Mouse (Mus musculus) liver, embryonic 14.5 days (tissue): ENCODE measurements around the gene 1700003E16Rik. TPM values are rescaled to one million over a fixed set of nuclear protein-coding genes. Genes with fewer than 3 reads are reported as not detected.

ENCODE experiments used
- ATAC-seq: fragments of 200-750 bp; cut with Nextera tagmentation; 2 replicates; pipeline ENCODE4 v1.8.0; 2017; ENCODE audit warnings: moderate number of reproducible peaks, mild to moderate bottlenecking, moderate library complexity; ENCODE audit not compliant: insufficient read depth
- DNase-seq, 3 experiments: peaks; one replicate each; pipeline ENCODE4 v3.0.0-alpha.2; 2012 to 2013; ENCODE audit warnings: low read depth in 3 of 3, low spot score in 3 of 3
- H3K27ac ChIP-seq: fragments of 300-500 bp; sonication (generic); 2 replicates; pipeline ENCODE4 v1.5.1; 2014; ENCODE audit warnings: moderate library complexity, mild to moderate bottlenecking, control low read depth, inconsistent platforms
- H3K27me3 ChIP-seq: fragments of 300-500 bp; sonication (generic); 2 replicates; pipeline ENCODE4 v1.6.1; 2014; ENCODE audit warnings: mild to moderate bottlenecking, low read length, moderate library complexity; ENCODE audit not compliant: control insufficient read depth, insufficient read depth
- H3K36me3 ChIP-seq: fragments of 300-500 bp; sonication (generic); replicated peaks from 2 replicates; pipeline ENCODE4 v1.6.1; 2014; ENCODE audit warnings: low read depth; ENCODE audit not compliant: control insufficient read depth, insufficient read depth
- H3K4me1 ChIP-seq, 2 experiments: fragments of 200-500 bp in 1 of 2; fragments of 300-500 bp in 1 of 2; sonication (generic) in 1 of 2; replicated peaks; 2 replicates each; pipeline ENCODE4 v1.6.1; 2012 to 2014; ENCODE audit warnings: antibody characterized with exemption in 1 of 2, inconsistent platforms in 1 of 2, low read length in 1 of 2; ENCODE audit not compliant: control insufficient read depth in 2 of 2, insufficient read depth in 2 of 2
- H3K4me2 ChIP-seq: fragments of 300-500 bp; sonication (generic); 2 replicates; pipeline ENCODE4 v1.6.1; 2014; ENCODE audit warnings: low read depth, mild to moderate bottlenecking, control low read depth, moderate library complexity
- H3K4me3 ChIP-seq, 2 experiments: fragments of 200-500 bp in 1 of 2; fragments of 300-500 bp in 1 of 2; sonication (generic) in 1 of 2; 2 replicates each; pipeline ENCODE4 v1.5.1; 2012 to 2014; ENCODE audit warnings: low read depth in 2 of 2, low read length in 2 of 2, mild to moderate bottlenecking in 2 of 2, control low read depth in 1 of 2, inconsistent platforms in 1 of 2, moderate library complexity in 1 of 2; ENCODE audit not compliant: insufficient read depth in 1 of 2
- H3K9ac ChIP-seq: fragments of 300-500 bp; sonication (generic); replicated peaks from 2 replicates; pipeline ENCODE4 v1.6.1; 2014; ENCODE audit warnings: mild to moderate bottlenecking, control low read depth, moderate library complexity
- H3K9me3 ChIP-seq: fragments of 300-500 bp; sonication (generic); 2 replicates; pipeline ENCODE4 v1.6.1; 2016; ENCODE audit warnings: low read length, mixed read lengths; ENCODE audit not compliant: control insufficient read depth
- CTCF ChIP-seq: IDR thresholded peaks from 2 replicates; pipeline ENCODE4 v1.5.1; 2016; ENCODE audit warnings: antibody characterized with exemption, low read depth, control low read depth
- EP300 ChIP-seq: IDR thresholded peaks from 2 replicates; pipeline ENCODE4 v1.6.1; 2016; ENCODE audit warnings: antibody characterized with exemption, low read depth
- WGBS: fragments of 180-500 bp; shearing (Covaris S2); extraction: QIAGEN DNeasy Blood & Tissue Kit; methylation state at CpG from one replicate; pipeline ENCODE4 v1.1.7; 2014; ENCODE audit not compliant: insufficient replicate concordance; 5-methylcytosine and 5-hydroxymethylcytosine counted together
- polyA plus RNA-seq, 2 experiments: library from polyadenylated mRNA; depleted of rRNA in 1 of 2; stranded (reverse) in 1 of 2; unstranded in 1 of 2; fragments of >200 nt; fragmentation: Nextera tagmentation in 1 of 2; extraction: Ambion mirVana in 1 of 2; gene quantifications; 2 replicates each; pipeline versions ENCODE4 v1.2.1 to v1.2.3; 2012 to 2014

Gene 1700003E16Rik
- polyA plus RNA-seq, 2 experiments = 0.15 TPM; not detected in 1

- Histone ChIP-seq H3K9me3 (no peaks in the 10 kb centered on the region), H3K4me3 (peak overlapping the region; percentile 53 to 55), H3K4me1 (peaks cover 8 to 10% of the 10 kb centered on the region in 2 experiments; a peak in 3 of 4 replicates), H3K27me3 (peaks cover 23% of the 10 kb centered on the region), H3K27ac (no peak overlapping the region), H3K4me2 (peak overlapping the region; percentile 66), H3K9ac (no peak overlapping the region), H3K36me3 (no peaks in the 10 kb centered on the region)
- TF ChIP-seq EP300 = no peak
- no peak for TF ChIP-seq CTCF
- no peak for DNase-seq
- ATAC-seq = no peak
- 20% methylated on average over 37 of the region's 37 CpGs for WGBS
Observed at GRCm38 (mm10) chr6:83135571-83136161, 20.5 kb upstream of the 1700003E16Rik start.

DNA sequence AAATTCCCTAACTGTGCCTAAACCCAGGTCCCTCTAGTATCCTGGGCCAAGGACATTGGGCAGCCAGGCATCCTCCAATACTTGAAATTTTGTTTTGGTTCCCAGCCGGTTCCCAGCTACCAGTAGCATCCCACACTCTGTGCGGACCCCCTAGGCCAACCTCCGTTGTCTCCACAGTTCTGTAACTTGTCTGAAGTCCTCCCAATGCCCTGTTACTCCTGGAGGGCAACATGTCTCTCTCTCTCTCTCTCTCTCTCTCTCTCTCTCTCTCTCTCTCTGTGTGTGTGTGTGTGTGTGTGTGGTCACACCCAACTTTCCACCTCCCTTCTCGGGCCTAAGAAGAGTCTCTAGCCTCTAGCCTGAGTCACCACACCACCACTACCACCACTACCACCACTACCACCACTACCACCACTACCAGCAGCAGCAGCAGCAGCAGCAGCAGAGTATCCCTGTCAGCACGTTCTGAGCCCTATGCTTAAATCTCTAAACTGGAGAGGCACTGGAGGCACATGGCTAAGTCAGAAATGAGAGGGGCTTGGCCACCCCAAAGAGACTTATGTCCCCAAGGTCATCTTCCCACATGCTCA lies 19.8 kb upstream of the 1700003E16Rik start:
- H3K27me3 ChIP-seq = peaks cover 23% of the 10 kb centered on the region
- peak overlapping the region; percentile 66 for H3K4me2 ChIP-seq
- H3K27ac ChIP-seq = no peak overlapping the region
- peak overlapping the region; percentile 50; the same call in 1 of the 2 replicates for H3K9ac ChIP-seq
- WGBS = 41% methylated on average over 5 of the region's 5 CpGs
- TF ChIP-seq CTCF (no peak), EP300 (no peak)
- peak overlapping the region; percentile 53 to 55 for H3K4me3 ChIP-seq
- H3K9me3 ChIP-seq = no peaks in the 10 kb centered on the region
- no peaks in the 10 kb centered on the region for H3K36me3 ChIP-seq
- peaks cover 5 to 6% of the 10 kb centered on the region in 2 experiments; a peak in 3 of 4 replicates for H3K4me1 ChIP-seq
- ATAC-seq (no peak), DNase-seq (no peak)

- Histone ChIP-seq H3K4me2 (peak overlapping the region; percentile 66), H3K27ac (peak overlapping the region; percentile 41), H3K9ac (peak overlapping the region; percentile 50), H3K27me3 (peaks cover 26% of the 10 kb centered on the region), H3K4me3 (peak overlapping the region; percentile 53 to 55), H3K36me3 (no peaks in the 10 kb centered on the region), H3K9me3 (no peaks in the 10 kb centered on the region), H3K4me1 (peaks cover 4 to 6% of the 10 kb centered on the region in 2 experiments; a peak in 3 of 4 replicates)
- peak; percentile 25; the same call in 1 of the 2 replicates for ATAC-seq
- WGBS = 2% methylated on average over 26 of the region's 26 CpGs
- DNase-seq = no peak
- TF ChIP-seq EP300 = no peak
- no peak for TF ChIP-seq CTCF
Observed at GRCm38 (mm10) chr6:83136881-83137575, 19.2 kb upstream of the 1700003E16Rik start.

DNA sequence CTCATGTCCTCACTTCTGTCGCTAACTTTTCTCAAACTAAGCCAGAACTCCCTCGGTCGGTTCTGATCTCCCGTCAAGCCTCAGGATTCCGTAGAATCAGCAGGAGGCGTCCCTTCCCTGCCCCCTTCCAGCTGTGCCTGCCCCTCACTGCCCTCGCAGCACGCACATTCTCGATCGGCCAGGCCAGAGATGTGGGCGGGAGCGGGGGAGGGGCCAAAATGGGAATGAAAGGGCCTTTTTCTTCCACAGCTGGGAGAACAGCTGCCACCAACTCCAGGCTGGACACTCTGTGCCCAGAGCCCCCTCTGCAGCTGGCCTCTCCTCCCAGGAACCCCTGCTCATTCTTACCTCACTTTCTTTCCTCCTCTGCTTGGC lies 18.6 kb upstream of the 1700003E16Rik start:
- TF ChIP-seq CTCF (no peak), EP300 (no peak)
- Histone ChIP-seq H3K4me1 (peaks cover 4 to 8% of the 10 kb centered on the region in 2 experiments; a peak in 3 of 4 replicates), H3K4me2 (peak overlapping the region; percentile 66), H3K36me3 (no peaks in the 10 kb centered on the region), H3K27me3 (peaks cover 31% of the 10 kb centered on the region), H3K9me3 (no peaks in the 10 kb centered on the region), H3K27ac (peak overlapping the region; percentile 41), H3K9ac (peak overlapping the region; percentile 50), H3K4me3 (peak overlapping the region; percentile 53 to 55)
- DNase-seq (peak in 1 of 3 experiments; percentile 29), ATAC-seq (peak; percentile 66)
- under 1% methylated on average over 12 of the region's 12 CpGs for WGBS

- 6% methylated on average over 11 of the region's 11 CpGs for WGBS
- H3K9me3 ChIP-seq = no peaks in the 10 kb centered on the region
- peak overlapping the region; percentile 24; the same call in 1 of the 2 replicates for H3K27ac ChIP-seq
- peak overlapping the region; percentile 29 to 55 for H3K4me3 ChIP-seq
- TF ChIP-seq EP300 (no peak), CTCF (peak; percentile 23; the same call in 1 of the 2 replicates)
- H3K27me3 ChIP-seq = peaks cover 36% of the 10 kb centered on the region
- ATAC-seq (peak; percentile 40), DNase-seq (no peak)
- peak overlapping the region; percentile 66 for H3K4me2 ChIP-seq
- peaks cover 4 to 8% of the 10 kb centered on the region in 2 experiments; a peak in 3 of 4 replicates for H3K4me1 ChIP-seq
- no peak overlapping the region for H3K9ac ChIP-seq
- no peaks in the 10 kb centered on the region for H3K36me3 ChIP-seq
Observed at GRCm38 (mm10) chr6:83138056-83138455, 18.1 kb upstream of the 1700003E16Rik start.
